Mouse (Mus musculus) B cell, adult 2 months (primary cell): ENCODE results near the gene Hist1h2ao.
"Not testable (repeated sequence)": the region's sequence is repeated elsewhere in the genome, so short reads cannot be mapped to it uniquely, and the experiment has no call there.

Experiments
- DNase-seq, 2 experiments: peaks; one replicate each; pipeline ENCODE4 v3.0.0; 2022

The Hist1h2ao gene

DNA sequence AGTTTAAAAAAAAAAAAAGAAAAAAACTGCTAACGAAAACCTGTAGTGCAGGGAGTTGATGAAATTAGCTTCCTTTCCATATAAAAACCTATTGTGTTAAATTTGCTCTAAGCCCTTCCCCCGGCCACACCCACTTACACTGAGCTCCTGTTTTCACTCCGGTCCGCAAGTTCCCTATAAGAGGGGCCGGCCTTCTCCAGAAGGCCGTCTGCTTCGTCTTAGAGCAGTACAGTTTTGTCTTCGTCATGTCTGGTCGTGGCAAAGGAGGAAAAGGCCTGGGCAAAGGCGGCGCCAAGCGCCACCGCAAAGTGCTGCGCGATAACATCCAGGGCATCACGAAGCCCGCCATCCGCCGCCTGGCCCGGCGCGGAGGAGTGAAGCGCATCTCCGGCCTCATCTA, 1.3 kb downstream of the Hist1h2ao start, which contains the start of gene Hist1h4m:
Gene Hist1h4m (plus strand): TSS at position 208 of the 400 bp plus-strand sequence.
- peak; percentile 62 for DNase-seq

- DNase-seq: peak; percentile 23 to 27
These were observed 1.8 kb downstream of the Hist1h2ao start for GRCm38 (mm10) chr13:21812092-21812491.

GRCm38 (mm10) chr13:21820082-21820890, 10.0 kb downstream of the Hist1h2ao start:
- DNase-seq: not testable (repeated sequence)

GRCm38 (mm10) chr13:21828511-21828910, 18.2 kb downstream of the Hist1h2ao start:
- no peak for DNase-seq

DNA sequence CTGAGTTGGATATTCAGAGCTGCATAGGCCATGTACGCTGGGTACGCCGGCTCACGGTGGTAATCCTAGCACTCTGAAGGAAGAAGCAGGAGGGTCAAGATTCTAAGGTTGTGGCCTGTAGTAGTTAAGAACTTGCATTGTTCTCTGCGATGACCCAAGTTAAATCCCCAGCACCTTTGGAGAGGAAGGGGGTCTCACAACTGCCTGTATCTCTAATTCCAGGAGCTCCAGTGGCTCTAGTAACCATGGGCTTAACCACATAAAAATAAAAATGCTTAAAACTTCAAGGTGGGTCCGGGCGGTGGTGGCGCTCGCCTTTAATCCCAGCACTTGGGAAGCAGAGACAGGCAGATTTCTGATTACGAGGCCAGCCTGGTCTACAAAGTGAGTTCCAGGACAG, 20.1 kb downstream of the Hist1h2ao start:
- no peak for DNase-seq

GRCm38 (mm10) chr13:21831418-21832394, 21.4 kb downstream of the Hist1h2ao start, which contains the start of gene Hist1h4n:
Gene Hist1h4n, minus strand, starts transcription at chr13:21832196.
- peak; percentile 54 to 56 for DNase-seq

GRCm38 (mm10) chr13:21833461-21833860, 23.2 kb downstream of the Hist1h2ao start, which contains the start of the genes Hist1h2ap and Hist1h2br:
Gene Hist1h2ap, minus strand, starts transcription at chr13:21833507.
Gene Hist1h2br, plus strand, starts transcription at chr13:21833743.
- DNase-seq: not testable (repeated sequence)

DNA sequence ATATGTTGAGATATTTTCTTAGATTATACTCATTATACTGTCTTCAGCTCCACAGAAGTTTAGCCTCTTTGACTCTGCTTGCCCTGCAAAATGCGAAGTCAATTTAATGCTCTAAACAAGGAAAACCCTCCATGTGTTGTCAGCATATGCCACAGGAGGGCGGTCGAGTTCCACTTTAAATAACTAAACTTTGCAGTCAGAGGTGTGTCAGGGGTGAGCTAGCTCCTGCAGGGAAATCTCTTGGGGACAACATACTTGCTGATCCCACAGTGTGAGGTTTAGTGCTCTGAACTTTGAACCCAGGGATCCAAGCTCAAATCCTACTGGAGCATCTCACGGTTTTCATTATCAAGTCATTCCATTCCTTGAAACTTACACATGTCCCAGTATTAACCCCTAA, 30.2 kb downstream of the Hist1h2ao start:
- DNase-seq: not testable (repeated sequence)

DNA sequence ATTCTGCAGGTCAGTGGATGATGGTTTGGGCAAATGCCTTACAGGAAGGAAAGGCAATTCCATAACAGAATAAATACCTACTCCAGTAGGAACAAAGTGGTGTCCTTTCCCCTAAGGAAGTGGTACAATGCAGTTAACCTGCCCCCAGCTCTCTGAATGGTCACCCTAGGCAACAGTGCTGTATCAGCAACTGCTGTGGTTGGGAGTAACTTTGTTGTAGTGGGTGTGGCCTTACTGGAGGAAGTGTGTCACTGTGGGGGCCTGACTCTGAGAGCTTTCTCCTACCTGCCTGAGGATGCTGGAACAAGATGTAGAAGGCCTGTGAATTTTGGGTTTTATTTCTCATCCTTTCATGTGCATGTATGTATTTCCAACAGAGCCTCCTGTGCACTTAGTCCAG, 36.1 kb downstream of the Hist1h2ao start:
- DNase-seq: not testable (repeated sequence)

DNA sequence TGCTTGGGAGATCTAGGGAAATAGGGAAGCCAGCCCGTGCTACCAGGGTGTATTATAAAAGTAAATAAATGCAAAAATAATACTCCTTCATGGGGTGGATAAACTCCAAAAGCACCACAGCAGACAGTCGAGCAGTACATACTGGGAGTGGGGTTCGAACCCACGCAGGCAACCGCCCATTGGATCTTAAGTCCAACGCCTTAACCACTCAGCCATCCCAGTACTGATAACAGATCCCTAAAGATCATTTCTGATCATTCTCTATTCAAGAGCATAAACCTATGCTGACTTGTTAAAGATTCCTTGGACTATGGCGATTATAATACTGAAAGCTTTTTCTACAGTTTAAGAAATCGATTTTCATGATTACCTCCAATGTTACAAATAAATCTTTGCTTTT, 37.6 kb downstream of the Hist1h2ao start:
- no peak for DNase-seq

GRCm38 (mm10) chr13:21850696-21851095, 40.4 kb downstream of the Hist1h2ao start:
- not testable (repeated sequence) for DNase-seq

DNA sequence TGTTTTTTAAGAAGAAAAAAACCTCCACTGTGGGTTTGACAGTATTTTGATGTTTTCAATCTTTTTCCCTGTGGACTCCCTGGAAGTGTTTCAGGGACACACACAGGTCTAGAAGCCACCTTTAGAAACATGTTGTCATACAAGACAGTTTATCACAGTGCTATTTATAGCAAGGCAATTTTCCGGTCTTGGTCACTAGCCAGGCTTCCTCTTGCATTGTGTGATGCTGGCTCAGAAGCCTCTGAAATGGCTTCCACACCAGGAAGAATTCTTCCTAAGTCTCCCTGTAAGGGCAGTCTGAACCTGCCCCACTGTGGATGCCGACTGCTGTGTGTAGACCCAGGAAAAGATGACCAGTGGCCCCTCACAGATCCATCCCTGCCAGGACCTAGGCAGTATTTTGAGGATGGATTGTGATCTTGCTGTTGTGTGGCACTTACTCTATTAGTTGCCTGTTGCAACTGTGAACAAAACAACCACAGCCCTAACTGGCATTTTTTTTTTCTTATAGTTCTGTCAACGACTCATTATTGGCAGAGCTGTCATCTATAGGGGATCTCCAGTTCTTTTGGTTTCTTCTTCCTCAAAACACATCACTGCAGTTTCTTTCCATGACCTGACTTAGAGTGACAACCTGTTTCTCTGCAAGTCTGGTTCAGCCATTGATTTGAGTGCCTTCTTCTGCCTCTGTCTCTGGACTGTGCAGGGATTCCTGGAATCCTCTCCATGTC, 42.1 kb downstream of the Hist1h2ao start:
- peak in 1 of 2 experiments; percentile 4 for DNase-seq

DNA sequence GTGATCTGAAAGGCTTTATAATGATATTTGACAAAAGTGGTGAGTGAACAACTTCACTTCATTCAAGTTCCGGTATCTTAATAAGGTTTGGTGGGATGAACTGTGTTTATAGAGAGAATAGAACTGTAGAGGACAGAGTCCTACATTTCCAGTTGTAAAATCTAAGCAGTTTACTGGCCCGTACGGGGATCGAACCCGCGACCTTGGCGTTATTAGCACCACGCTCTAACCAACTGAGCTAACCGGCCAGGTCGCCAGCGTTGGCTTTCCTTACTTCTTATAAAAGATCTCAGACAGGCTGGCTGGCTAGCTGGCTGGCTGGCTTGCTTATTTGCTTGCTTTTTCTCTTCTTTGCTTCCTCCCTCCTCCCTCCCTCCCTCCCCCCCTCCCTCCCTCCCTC, 44.9 kb downstream of the Hist1h2ao start:
- DNase-seq: peak; percentile 84

DNA sequence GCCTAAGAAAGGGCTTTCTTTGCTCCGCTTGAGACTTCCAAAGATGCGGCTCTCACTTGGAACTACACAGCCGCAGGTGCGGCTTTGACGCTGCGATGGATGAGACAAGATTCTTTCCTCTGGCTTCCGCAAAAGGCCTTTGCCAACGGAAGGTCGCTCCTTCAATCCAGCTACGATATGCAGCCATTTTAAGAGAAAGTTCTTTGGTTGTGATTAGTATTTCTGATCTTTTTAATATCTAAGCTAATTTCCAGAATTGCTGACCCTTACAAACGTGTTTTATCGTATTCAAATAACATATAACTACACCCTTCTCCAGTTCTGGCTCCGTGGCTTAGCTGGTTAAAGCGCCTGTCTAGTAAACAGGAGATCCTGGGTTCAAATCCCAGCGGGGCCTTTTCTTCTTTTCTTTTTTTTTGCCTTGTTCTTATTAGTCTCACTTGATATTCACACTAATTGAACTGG, 45.5 kb downstream of the Hist1h2ao start:
- peak; percentile 44 to 49 for DNase-seq
